Mouse (Mus musculus): ENCODE data around the gene Tpgs1.

The Tpgs1 gene

DNA sequence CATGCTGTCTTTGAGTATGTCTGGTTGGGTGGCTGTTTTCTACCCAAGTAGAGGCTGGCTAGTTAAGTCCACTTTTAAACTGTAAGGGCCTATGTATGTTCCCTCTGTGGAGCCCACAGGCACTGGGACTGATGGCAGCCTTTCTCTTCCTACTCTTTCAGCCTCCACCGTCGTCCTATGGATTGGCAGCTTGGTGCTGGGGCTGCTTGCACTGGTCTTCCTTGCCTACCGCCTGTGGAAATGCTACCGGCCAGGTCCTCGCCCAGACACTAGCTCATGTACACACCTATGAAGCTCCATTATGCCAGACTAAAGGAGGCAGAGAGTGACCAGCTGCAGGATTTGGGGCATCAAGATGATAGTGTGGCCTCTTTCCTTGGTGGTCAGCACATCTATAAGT lies 1.1 kb upstream of the Tpgs1 start:
- no peak for DNase-seq (ENCODE audit: low read depth, low spot score)

GRCm38 (mm10) chr10:79669576-79670057 lies 448 bp downstream of the Tpgs1 start:
- DNase-seq (ENCODE audit: low read depth, low spot score) = peak; percentile 95

- DNase-seq (ENCODE audit: low read depth, low spot score) = peak; percentile 39
Measured at GRCm38 (mm10) chr10:79670071-79670888, 1.1 kb downstream of the Tpgs1 start.

- DNase-seq (ENCODE audit: low read depth, low spot score) = peak; percentile 80
Measured at GRCm38 (mm10) chr10:79671396-79672087, 2.4 kb downstream of the Tpgs1 start.

DNA sequence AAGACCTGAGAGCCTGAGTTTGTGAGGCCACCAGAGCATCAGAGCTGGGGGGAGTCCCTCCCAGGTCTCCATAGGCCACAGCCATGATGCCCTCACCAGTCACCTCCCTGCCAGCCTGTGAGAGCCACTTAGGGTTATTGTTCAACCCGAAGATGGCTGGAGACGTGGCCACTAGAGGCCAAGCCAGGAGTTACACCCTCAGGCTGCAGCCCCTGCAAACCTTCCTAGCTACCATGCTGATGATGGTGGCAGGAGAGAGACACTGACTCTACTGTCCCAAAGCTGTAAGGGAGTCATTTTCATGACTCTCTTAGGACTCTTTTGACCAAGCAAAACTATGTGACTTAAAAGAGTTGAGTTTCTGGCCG lies 2.9 kb downstream of the Tpgs1 start:
- peak; percentile 76 for DNase-seq (ENCODE audit: low read depth, low spot score)

GRCm38 (mm10) chr10:79673054-79673453 lies 3.9 kb downstream of the Tpgs1 start:
- DNase-seq (ENCODE audit: low read depth, low spot score) = peak; percentile 82

GRCm38 (mm10) chr10:79675346-79676035 lies 6.3 kb downstream of the Tpgs1 start:
- DNase-seq (ENCODE audit: low read depth, low spot score) = peak; percentile 69

DNA sequence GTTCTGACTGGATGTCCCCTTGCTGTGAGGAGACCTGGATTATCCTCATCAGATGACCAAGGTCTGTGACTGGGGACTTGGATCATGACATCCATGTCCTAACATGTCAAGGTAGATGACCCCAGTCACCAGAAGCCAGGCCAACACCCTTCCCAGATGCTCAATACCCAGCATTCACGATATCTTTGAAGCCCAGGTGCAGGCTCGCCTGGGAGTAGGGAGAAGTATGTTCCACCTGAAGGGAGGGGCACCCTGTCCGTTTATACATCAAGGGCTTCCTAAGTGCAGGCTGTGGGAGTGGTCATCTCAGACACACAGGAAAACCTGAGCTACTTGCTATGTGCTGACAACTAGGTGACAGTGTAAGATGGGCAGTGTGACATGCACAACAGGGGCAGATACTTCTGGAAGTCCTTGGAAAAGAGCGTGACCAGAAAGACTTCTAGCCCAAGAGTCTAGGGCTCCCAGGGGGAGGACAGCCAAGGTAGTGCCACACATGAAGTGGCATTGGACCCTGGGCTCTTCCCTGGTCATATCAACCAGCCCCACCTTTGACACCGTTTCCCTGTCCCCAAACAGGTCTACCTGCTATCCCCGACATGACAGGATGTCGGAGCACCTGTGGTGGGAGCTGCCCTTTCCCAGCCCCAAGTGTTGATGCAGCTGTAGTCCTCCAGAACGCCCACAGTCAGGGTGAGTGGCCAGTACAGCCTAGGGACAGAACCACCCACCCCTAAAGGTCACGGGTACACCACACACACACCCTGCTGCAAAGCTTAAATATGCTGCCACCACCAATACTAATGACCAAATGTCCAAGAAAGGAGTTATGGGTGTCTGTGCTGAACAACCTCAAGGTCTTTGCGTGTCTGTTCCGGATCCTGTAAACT lies 11.7 kb downstream of the Tpgs1 start:
- no peak for DNase-seq (ENCODE audit: low read depth, low spot score)

GRCm38 (mm10) chr10:79681591-79682245 lies 12.5 kb downstream of the Tpgs1 start, which contains the start of gene Cdc34:
Gene Cdc34, plus strand, starts transcription at chr10:79682195.
- DNase-seq (ENCODE audit: low read depth, low spot score) = peak; percentile 99

GRCm38 (mm10) chr10:79682551-79682915 lies 13.4 kb downstream of the Tpgs1 start:
- DNase-seq (ENCODE audit: low read depth, low spot score) = no peak

- DNase-seq (ENCODE audit: low read depth, low spot score) = peak; percentile 89
Measured at GRCm38 (mm10) chr10:79682916-79683582, 13.9 kb downstream of the Tpgs1 start.

DNA sequence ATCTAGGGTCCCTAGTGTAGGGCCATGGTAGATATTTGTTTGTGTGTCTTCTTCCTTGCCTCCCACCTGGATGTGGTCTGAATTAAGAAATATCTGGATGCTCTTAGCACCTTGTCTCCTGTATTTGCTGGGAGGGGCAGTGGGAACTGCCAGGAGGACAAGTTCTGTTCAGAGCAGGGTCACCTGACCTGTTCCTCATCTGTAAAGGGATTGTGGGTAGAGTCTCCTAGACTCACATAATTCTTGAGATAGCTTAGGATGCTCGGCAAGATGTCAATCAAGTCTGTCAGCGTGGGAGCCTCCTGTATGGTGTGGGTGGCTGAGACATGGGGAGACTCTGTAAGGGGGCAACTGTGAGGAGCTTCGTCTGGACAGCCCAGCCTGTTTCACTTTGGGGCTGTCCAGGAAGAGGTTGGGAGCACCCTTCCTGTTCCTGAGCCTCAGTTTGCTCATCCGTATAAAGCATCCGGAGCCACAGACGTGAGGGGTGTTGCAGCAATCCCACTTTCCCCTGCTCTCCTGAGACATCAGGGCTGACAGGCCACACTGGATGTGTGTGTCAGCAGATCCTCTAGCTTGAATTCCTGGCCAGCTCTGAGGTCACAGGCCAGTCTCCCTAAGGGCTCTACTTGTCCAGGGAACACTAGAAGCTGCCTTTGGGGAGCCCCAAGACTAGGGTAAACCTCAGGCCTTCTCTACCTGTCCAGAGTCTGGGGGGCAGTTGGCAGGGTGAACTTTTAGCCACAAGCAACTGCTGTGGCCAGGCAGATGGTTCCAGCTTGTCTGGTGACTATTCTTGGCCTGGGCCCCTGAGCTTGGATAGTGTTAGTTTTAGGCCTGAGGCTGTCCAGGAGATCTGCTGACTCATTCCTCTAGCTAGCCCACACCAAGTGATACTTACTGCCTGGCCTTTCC lies 14.8 kb downstream of the Tpgs1 start:
- no peak for DNase-seq (ENCODE audit: low read depth, low spot score)

- no peak for DNase-seq (ENCODE audit: low read depth, low spot score)
Measured at GRCm38 (mm10) chr10:79684770-79685600, 15.8 kb downstream of the Tpgs1 start.

GRCm38 (mm10) chr10:79686219-79686618 lies 17.1 kb downstream of the Tpgs1 start:
- no peak for DNase-seq (ENCODE audit: low read depth, low spot score)

- DNase-seq (ENCODE audit: low read depth, low spot score) = no peak
Measured at GRCm38 (mm10) chr10:79686691-79687090, 17.5 kb downstream of the Tpgs1 start.

GRCm38 (mm10) chr10:79687513-79687912 lies 18.3 kb downstream of the Tpgs1 start:
- DNase-seq (ENCODE audit: low read depth, low spot score) = no peak

GRCm38 (mm10) chr10:79688720-79689119 lies 19.6 kb downstream of the Tpgs1 start, which contains the start of gene Gzmm:
Gene Gzmm, plus strand, starts transcription at chr10:79689020.
- no peak for DNase-seq (ENCODE audit: low read depth, low spot score)

DNA sequence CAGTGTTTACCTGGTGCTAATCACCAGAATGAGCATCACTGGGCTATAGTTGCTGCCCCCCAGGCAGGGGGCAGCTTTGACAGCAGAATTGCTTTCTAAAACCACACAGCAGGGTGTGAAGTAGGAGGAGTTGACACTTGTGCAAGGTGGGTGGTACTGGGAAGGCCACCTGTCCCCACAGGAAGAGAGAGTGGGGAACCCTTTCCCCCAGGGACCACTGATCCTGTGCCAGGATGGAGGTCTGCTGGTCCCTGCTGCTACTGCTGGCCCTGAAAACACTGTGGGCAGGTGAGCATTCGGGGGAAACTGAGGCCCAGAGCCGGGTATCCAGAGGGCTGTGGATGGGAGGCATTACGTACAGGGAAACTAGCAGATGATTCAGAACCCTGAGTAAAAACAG lies 20.0 kb downstream of the Tpgs1 start:
- no peak for DNase-seq (ENCODE audit: low read depth, low spot score)
